Mouse (Mus musculus) Muller cell, postnatal 12 days (primary cell): ENCODE results near the gene Hdac4.
A peak's percentile ranks its signal among the peaks of the same experiment; 100 is the strongest.

Experiments
- DNase-seq: peaks from one replicate; pipeline ENCODE4 v3.0.0-alpha.2; 2015; ENCODE audit errors: inconsistent ontology term

The Hdac4 gene

DNA sequence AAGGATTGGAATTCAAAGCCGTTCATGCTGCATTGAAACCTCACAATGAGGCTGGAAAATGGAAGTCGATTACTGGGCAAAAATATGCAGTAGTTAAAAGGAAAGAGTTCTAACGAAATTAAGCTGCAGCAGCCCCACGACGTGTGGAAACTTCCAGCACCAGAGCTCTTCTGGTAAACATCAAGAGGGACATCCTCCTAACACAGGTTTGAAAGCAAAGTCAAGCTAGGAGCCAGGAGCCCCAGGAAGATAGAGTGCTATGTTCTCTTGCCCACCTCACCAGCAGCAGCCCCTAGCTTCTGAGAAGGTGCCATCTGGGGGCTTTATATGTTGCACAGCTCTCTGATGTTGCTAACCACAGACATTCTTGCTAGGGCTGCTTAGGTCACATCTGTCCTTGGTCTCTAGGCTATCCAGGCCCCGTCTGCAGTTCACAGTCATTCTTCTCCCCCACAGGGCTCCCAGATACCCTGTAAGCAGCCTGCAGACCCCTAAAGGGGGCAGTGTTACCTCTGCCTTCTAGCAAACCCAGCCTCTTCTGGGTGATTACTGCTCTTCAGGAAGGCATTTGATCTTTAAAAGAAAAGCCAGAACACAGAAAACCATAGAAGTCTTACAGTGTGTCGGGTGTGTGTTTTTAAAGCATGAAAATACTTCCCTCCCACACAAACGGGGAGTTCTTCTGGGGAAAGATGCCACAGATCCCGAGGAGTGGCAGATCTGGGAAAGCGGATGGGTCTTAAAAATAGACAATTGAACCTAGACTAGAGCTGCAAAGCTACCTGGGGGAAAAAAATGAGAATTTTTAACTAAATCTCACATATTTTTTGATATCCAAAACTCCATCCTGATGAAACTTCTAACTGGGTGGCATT lies 17.2 kb downstream of the Hdac4 start:
- peak; percentile 83 for DNase-seq

DNA sequence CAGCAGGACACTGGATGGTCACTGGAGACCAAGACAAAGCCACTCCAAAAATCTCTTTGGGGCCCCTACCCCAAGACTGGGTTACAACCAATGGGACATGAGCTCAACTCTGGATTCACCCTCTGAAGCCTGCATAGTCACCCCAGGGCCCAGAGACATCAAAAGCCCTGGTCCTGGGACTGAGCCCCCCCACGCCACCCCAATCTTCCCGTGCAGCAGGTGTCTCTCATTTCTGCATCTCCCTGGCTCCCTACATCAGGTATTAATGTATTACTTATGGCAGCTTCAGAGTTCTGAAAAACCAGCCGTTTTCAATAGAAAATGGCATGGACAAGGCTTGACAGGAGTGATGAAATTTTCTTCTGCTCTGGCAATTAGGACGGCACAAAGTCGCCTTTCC lies 17.9 kb downstream of the Hdac4 start:
- no peak for DNase-seq

DNA sequence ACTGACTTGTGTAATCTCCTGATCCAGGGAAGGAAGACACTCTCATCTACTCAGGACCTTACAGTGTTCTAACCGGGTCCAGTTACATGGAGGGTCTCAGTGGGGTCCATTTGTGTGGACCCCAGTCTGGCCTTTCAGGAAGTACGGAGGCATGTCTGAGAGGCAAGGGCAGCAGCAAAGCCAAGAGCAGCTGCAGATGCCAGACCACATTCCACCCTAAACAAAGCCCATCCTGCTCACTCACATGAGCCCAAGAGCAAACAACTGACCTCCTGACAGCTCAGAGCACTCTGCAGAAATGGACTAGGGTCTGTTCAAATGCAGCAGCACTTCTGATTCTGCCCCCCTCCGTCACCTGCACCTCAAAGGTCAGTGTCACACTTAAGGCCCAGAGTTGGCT lies 18.3 kb downstream of the Hdac4 start:
- peak; percentile 56 for DNase-seq

DNA sequence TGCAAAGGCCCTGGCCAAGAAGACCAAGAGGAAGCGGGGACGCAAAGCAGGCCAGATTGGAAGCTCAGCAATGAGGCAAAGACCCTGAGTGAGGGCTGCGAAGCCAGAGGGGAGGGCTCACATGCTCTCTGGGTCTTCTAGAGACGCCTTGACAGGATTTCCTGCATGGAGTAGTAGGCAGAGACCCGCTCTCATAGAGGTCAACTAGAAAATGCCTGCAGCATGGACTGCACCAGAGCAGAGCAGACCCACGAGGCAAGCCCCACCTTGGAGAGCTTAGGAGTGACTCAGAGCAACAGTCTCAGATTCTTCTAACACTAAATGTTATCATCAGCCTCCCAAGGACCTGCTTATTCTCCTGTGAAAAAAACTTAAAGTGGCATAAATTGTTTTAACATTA lies 20.2 kb downstream of the Hdac4 start:
- DNase-seq: no peak

DNA sequence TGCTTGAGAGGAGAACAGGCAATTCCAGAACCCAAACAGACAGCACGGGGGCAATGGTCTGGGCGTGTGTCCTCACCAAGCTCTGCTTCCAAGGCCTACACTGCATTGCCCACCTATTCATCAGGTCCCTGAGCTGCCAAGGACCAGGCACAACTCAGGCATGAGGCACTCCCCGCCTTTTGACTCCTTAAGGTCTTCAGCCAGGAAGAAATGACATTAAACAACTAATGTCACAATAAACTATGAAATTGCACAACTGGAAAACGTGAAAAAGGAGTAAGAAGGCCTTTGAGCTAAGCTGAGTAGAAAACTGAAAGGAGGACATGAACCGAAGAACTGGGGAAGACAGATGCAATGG lies 20.6 kb downstream of the Hdac4 start:
- DNase-seq: no peak

DNA sequence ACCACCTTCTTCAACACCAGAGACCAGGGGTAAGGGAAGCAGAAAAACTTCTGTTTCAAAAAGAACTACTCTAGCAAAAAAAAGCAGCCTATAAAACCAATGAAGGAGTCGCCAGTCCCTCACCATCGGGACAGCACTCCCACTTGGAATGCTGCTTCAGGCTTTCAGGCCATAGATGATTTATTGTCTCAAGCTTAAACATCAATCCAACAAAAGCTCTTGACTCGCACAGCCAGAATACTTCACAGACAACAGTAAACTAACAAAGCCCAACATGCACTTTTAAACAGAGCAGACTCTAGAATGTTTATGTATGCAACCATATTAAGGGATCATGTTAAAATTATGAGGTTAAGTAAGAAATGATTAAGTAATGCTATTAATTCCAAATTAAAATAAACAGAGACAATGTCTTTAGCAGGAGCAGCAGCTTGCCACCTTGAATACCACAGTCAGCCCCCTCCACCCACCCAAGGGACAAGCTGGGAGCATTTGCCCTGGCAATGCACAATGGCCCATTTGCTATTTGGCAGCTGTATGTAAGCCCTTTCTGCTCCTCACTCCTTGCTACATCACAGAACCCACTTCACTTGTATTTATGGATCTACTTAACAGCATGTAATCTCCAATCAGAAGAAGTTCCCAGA lies 21.1 kb downstream of the Hdac4 start:
- peak; percentile 20 for DNase-seq

DNA sequence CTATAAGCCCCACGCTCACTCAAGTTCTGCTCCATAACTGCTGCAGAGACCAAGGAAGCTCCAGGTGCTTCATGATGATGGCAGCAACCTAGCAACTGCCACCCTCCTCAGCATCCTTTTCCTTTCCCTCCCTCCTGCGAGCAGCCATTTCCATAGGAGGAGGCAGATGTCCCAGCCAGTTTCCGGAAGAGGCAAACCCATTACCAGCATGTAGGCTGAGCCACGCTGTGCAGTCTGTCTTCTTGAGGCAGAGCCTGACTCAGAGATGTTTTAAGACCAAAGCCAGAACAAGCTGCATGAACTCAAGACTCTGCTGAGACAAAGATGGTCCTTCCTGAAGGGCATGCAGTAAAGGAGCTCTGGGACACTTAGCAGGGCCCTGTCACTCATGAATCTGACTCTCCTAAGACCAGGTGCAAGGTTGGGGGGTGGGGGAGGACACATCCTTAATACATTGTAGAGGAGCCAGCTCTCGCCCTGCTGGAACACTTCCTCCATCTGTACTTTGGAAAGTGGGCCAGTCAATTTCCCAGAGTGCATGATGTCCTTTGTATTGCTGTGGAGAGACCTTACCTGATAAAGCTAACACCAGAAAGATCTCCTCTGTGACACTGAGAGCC lies 24.8 kb downstream of the Hdac4 start:
- DNase-seq: no peak

DNA sequence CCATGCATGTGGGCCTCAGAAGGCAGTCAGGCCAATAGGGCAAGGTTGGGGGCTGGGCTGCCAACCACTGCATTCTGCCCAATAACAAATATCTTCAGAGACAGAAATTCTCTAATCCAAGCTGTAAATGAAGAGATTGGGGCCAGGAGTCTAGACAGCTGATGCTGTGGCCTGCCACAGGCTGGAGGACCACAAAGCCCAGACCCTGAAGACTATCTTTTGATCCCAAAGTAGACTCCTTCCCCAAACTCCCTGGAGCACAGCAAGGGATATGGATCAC lies 25.8 kb downstream of the Hdac4 start:
- DNase-seq: no peak

DNA sequence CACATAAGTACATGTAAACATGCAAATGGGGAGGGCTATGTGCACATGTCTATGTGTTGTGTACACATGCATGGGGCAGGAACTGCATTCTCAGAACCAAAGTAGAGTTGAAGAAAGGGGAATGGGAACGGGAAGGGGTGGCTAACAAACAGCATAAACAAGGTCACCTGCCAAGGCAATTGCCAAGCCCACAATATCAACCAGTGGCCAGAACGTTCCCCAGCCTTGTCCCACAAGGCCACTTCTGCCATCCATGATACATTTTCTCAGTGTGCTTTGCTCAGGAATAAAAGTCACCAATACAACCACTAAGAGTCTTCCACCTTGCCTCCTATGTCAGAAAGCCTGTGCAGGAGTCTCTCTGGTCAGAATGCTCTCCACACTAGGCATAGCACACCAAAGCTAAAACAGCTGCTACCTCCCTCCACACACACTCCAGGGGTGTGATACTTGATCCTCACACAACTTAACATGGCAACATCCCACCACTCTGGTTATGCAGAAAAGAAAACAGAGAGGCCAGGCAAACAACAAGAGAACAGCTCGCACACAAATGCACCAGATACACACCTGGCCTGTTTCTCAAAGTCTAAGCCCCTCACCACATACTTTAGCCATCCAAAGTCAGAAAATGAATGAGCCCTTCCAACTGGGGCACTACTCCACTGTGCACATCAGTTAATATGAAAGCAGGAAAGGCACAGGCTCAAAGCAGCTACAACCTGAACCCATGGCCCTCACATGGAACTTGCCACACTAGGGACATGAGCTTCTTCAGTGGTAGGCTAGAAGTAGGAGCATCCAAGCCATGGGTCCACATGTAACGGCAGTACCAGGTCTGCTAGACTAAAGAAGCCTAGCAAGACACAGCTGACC lies 26.4 kb downstream of the Hdac4 start:
- DNase-seq: no peak

DNA sequence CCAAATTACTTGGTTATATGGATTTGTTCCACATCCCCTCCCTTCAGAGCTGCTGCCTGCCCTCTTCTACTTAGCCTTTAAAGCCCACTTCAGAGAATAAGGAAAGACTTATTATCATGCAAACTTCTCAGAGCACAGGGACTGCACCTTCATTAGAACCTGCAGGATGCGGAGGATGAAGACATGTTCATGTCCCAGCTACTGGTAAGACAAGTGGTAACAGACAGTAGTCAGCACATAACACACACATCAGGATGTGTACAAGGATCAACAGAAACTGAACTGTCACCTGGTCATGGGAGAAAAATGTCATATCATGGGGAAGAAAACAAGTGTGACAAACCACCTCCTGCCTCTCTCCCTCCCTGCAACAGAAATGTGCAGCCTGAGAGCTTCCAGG lies 31.6 kb downstream of the Hdac4 start:
- no peak for DNase-seq

DNA sequence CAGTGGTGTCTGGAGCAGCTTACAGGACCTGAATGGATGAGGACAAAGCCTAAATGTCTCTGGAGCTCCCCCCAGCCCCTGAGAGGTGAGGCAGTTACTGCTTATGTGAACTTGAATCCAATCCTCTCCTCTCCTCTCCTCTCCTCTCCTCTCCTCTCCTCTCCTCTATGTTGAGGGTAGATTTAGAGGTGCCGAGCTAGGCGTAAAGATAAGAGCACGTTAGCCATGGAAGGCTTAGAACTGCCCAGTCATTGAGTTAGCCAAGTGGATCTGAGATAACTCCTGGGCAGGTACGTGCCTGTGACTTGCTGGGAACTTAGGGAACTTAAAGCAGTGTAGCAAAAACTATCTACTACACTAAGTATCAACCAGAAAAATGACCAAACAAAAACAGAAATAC lies 35.7 kb downstream of the Hdac4 start:
- DNase-seq: no peak

DNA sequence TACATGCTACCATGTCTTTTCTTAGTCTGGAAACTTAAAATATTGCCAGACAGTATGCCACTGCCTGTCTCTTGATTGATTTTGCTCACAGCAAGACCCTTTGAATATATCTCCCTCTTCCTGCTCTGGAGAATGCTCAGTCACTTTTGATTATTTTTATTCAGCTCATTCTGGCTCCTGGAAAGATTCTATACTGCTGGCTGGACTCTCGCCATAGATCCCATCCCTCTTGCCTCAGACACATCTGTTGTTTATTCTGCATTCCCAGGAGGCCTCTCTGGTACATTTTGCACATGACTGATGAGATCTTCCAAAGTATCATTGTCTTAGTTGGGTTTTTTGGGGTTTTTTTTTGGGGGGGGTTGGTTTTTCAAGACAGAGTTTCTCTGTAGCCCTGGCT lies 45.3 kb downstream of the Hdac4 start:
- DNase-seq: no peak

DNA sequence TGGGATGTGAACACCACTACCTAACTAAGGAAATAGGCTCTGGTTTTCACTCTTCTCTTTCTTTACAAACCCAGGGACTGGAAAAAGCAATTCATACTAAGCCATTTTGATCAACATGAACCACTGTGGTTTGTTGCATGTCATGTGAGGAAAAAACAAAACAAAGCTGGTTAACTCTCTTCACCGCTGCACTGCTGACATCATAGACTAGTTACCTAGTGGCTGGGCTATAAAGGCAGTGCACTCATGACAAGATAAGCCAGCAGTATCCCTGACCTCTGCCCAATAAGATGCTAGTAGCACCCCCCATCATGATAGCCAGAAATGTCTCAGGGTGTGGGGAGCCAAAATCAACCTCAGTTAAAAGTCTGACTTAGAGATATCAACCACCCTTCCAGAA lies 47.0 kb downstream of the Hdac4 start:
- DNase-seq: no peak

DNA sequence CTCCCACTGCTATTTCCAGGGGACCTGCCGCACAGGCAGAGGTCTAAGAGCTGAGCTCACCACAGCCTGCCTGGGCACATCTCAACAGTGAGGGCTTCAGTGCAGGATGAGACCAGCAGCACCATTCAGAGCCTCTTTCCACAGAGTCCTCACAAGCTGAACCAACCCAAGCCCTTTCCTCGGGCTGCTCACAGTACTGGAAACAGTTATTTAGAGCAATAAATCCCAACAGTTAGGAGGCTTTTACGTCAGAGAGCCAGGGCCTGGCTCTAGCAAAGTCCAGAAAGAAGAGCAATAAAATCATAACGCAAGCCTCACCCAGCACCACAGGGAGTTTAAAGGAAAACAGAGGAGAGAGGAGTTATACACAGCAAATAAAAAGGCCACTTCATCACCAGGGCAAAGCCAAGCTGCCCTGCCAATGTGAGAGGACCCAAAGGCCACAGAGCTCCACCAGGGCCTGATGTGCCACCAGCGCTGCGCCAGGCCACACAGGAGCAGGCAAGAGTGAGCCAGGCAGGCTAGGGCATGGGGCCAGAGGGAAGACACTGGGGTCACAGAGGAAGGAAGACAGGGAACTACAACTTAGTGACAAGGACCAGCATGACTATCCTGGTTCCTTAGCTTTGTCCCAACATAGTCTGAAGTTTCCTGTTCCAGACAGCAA lies 50.5 kb downstream of the Hdac4 start:
- no peak for DNase-seq

DNA sequence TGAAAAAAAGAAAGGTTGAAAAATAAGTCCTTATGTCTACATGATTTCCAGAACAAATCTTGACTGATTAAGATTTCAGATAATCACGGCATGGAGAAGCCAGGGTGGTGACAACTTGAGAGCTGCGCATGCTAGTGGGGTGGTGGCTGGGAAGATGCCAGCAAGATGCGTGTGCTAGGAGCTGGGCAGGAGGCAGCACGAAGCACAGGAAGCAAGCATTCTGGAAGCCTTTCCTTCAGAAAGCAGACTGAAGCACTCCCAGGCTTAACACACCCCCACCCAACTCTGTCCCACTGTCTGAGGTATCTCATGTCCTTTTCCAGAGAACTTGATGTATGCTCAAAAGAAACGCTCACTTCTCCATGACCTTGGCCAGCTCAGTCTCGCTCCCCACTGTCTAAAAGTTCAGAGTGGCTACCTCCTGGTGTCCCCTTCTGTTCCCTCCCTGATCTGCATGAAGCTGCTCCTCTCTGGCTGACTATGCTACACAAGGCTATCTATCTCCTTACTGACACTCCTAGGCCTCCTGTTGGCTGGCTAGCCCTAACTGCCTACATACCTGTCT lies 52.1 kb downstream of the Hdac4 start:
- no peak for DNase-seq

DNA sequence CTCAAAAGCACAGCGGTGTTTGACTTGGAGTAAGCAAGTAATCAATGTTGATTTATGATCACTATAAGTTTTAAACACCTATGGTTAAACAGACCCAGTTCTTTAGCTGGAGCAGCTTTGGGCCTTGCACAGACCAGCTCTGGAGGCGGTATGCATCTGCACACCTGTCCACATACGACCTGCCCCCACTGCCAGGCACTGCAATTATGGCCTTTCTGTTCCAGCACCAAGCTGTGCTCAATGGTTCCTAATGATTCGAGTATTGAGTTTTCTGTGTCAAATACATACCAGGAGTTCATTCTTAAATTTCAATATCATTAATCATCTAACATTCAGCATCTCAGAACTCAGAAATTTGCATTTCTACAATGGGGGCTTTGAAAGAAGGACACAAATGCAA lies 52.7 kb downstream of the Hdac4 start:
- peak; percentile 93 for DNase-seq

DNA sequence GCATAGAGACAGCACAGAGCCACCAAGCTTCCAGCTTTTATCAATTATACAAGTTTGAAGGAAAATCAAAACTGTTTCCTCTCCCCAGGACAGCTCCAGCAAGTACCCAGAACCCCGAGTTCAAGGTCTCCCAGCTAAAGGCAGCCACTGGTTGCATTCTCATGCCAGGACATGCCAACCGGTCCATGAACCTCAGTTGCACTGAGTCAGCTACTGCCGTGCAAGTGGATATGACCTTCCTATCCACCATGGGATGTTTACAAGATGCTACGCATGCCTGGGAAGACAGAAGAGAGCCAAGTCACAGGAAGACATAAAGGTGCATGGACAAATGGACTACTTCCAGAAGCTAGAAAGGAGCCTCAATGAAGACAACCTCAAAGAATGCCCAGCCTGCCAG lies 56.5 kb downstream of the Hdac4 start:
- DNase-seq: no peak

DNA sequence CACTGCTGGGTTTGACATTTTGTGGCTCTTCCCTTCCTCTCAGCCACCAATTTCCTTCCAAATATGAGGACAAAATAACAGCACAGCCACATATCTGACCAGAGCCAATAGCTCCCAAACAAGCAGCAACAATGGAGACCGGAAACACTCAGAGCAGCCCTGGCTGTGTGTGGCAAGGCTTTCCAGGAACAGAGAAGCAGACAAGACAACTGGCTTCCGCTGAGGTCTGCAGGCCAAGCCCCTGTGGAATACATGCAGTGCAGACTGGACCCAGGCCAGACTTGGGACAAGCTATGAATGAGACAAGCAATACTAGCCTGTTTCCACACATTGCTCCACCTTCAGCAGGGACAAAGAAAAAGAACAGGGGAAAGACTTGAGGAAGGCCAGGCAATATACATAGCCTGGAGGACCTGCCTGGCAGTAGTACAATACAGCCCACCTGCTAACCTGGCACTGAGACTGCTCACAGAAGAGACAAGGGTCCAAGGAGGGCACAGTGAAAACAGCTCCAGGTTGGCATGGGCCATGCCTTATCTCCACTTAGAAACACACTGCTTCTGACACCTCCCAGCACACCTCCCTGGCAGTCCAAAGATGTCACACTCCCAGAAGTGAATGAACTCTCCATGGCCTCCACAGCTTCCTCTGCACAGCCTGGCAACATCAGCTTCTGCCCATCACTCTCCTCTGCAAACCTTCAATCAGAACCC lies 58.2 kb downstream of the Hdac4 start:
- DNase-seq: peak; percentile 77

DNA sequence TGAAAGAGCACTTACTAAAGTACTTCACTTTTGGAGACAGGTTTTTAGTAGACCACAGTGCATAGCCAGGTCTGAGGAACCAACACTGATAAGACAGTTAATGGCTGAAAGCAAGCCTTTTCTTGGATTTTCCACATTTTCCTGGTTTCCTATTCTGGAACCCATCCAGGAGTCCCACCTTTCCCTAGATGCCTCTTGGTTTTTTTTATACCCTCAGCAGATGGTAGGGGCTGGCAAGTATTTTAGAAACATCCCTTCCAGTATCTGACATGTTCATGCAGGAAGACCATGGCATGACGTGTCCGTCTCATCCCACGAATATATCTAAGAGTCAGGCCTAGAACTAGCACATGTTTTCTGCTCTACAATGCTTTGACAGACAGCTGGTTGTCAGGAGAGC lies 59.1 kb downstream of the Hdac4 start:
- DNase-seq: no peak

DNA sequence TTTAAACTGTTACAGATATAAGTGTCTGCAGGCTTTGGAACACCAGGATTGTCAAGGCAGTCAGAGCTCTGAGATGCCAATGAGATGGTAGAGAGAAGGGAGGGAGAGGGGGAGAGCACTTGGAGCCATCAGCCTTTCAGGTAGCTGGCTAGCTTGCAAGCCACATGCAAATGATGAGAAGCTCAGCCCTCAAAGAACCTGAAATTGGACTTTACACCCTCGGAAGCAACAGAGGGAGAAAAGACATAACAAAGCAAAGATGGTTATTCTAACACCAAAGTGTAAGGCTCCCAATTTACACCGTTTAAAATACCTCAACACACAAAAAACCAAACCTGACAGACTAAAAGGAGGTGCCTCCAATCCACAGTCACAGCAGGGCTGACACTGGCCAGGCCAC lies 63.3 kb downstream of the Hdac4 start:
- DNase-seq: no peak
